ENCODE assay signal across 23 mouse cellular contexts in the genomic region with DNA sequence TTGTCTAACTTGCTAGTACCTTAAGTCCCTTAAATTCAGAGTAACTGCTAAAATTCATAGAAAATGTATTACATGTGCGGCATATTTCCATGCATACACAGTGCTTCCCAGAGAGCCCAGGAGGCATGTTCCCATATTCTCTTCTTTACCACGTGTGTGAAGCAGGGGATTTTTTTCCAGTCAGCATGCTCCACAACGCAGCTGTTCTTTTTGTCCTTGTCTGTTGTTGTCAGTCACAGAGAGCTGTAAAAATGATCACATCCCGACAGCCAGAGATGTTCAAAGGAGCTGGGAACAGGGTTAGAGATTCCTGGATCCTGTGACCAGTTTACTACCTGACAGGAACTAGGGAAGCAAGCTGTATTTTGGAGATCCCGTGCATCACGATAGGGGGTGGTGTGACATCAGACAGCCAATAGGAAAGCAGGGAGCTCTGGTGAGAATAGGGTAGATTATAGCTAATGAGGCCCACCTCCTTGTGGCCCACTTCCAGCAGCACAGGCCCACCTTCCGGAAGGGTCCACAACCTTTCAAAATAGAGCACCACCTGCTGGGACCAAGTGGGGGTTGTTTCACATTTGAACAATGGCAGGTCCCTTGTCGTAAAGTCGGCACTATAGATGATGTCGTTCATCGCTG.
DNase-seq lines count a peak whose midpoint lies in the region; ATAC-seq lines count a peak whose summit lies in the region.
"Had no signal": no experiment of that assay in that cellular context is flagged by ENCODE, and none has a peak within 500 bp of the region (broad histone marks: within the 10 kb centered on the region; RNA-seq: fewer than 3 reads in every experiment).

No protein-coding gene starts in this region.

- no peaks in the 10 kb centered on the region for H3K9me3 ChIP-seq in limb, embryonic 12.5 days
- H3K9me3 ChIP-seq in limb, embryonic 10.5 days (replicated peaks): no peaks in the 10 kb centered on the region
- H3K9me3 ChIP-seq in embryonic facial prominence, embryonic 14.5 days (ENCODE audit: control insufficient read depth, low read length): no peaks in the 10 kb centered on the region
- no peaks in the 10 kb centered on the region for H3K9me3 ChIP-seq in hindbrain, embryonic 16.5 days (ENCODE audit: control insufficient read depth, low read length)
- H3K9me3 ChIP-seq: G1E; liver, embryonic 12.5 days; midbrain, embryonic 10.5 days; neural tube, embryonic 12.5 days had no signal

- H3K27me3 ChIP-seq in limb, embryonic 12.5 days: no peaks in the 10 kb centered on the region
- H3K27me3 ChIP-seq in limb, embryonic 10.5 days (ENCODE audit: low read depth, poor library complexity, severe bottlenecking): no peaks in the 10 kb centered on the region
- H3K27me3 ChIP-seq in embryonic facial prominence, embryonic 14.5 days (replicated peaks; ENCODE audit: control insufficient read depth, insufficient read depth, low read length): no peaks in the 10 kb centered on the region
- H3K27me3 ChIP-seq in hindbrain, embryonic 16.5 days (replicated peaks; ENCODE audit: control insufficient read depth, insufficient read depth, low read length): no peaks in the 10 kb centered on the region
- H3K27me3 ChIP-seq: liver, embryonic 12.5 days; neural tube, embryonic 12.5 days had no signal

- H3K9ac ChIP-seq in limb, embryonic 12.5 days (replicated peaks): no peak overlapping the region
- H3K9ac ChIP-seq in embryonic facial prominence, embryonic 14.5 days (ENCODE audit: low read depth, low read length): no peak overlapping the region
- no peak overlapping the region for H3K9ac ChIP-seq in hindbrain, embryonic 16.5 days (ENCODE audit: low read depth, low read length)
- H3K9ac ChIP-seq: liver, embryonic 12.5 days; lung, embryonic 14.5 days; neural tube, embryonic 12.5 days had no signal

- intact Hi-C loops in heart, postnatal 36 days (cut with DNase I): no loop called here

- H3K36me3 ChIP-seq in limb, embryonic 12.5 days: no peaks in the 10 kb centered on the region
- no peaks in the 10 kb centered on the region for H3K36me3 ChIP-seq in limb, embryonic 10.5 days
- H3K36me3 ChIP-seq in embryonic facial prominence, embryonic 14.5 days (ENCODE audit: control insufficient read depth, insufficient read depth, low read length): no peaks in the 10 kb centered on the region
- H3K36me3 ChIP-seq in hindbrain, embryonic 16.5 days (ENCODE audit: control insufficient read depth, insufficient read depth, low read length): no peaks in the 10 kb centered on the region
- H3K36me3 ChIP-seq: G1E; liver, embryonic 12.5 days; midbrain, embryonic 10.5 days; neural tube, embryonic 12.5 days had no signal

- no peak overlapping the region for H3K4me2 ChIP-seq in limb, embryonic 12.5 days
- no peak overlapping the region for H3K4me2 ChIP-seq in embryonic facial prominence, embryonic 14.5 days (ENCODE audit: low read depth, low read length)
- no peak overlapping the region for H3K4me2 ChIP-seq in hindbrain, embryonic 16.5 days (ENCODE audit: low read length)
- H3K4me2 ChIP-seq: liver, embryonic 12.5 days; lung, embryonic 14.5 days; neural tube, embryonic 12.5 days had no signal

- peak overlapping the region; percentile 18; the same call in 1 of the 2 replicates for H3K27ac ChIP-seq in limb, embryonic 12.5 days
- no peak overlapping the region for H3K27ac ChIP-seq in limb, embryonic 10.5 days
- no peak overlapping the region for H3K27ac ChIP-seq in embryonic facial prominence, embryonic 14.5 days (replicated peaks; ENCODE audit: low read depth, low read length)
- 0 out of 2 replicates have a peak overlapping the region, but pooled peaks have one; percentile 5 for H3K27ac ChIP-seq in hindbrain, embryonic 16.5 days (ENCODE audit: low read depth, low read length)
- H3K27ac ChIP-seq: heart, adult 2 months; liver, embryonic 12.5 days; midbrain, embryonic 10.5 days; neural tube, embryonic 12.5 days had no signal

- H3K4me1 ChIP-seq in limb, embryonic 12.5 days (replicated peaks): peaks cover 22% of the 10 kb centered on the region
- peaks cover 28% of the 10 kb centered on the region for H3K4me1 ChIP-seq in limb, embryonic 10.5 days
- peaks cover 29% of the 10 kb centered on the region for H3K4me1 ChIP-seq in embryonic facial prominence, embryonic 14.5 days (ENCODE audit: control insufficient read depth, insufficient read depth, low read length)
- H3K4me1 ChIP-seq in hindbrain, embryonic 16.5 days (ENCODE audit: control insufficient read depth, insufficient read depth, low read depth, low read length): peaks cover 2% of the 10 kb centered on the region
- H3K4me1 ChIP-seq: liver, embryonic 12.5 days had no signal

- H3K4me3 ChIP-seq in limb, embryonic 12.5 days (replicated peaks): no peak overlapping the region
- no peak overlapping the region for H3K4me3 ChIP-seq in limb, embryonic 10.5 days
- H3K4me3 ChIP-seq in embryonic facial prominence, embryonic 14.5 days (ENCODE audit: low read depth, low read length): no peak overlapping the region
- no peak overlapping the region for H3K4me3 ChIP-seq in hindbrain, embryonic 16.5 days (ENCODE audit: low read length)
- H3K4me3 ChIP-seq: heart, adult 2 months; liver, embryonic 12.5 days; midbrain, embryonic 10.5 days; neural tube, embryonic 12.5 days had no signal

- DNase-seq in limb, embryonic 10.5 days (ENCODE audit: low spot score): no peak
- peak; percentile 68 for DNase-seq in R1 (ENCODE audit: low read depth, low spot score)
- peak; percentile 59 for DNase-seq in embryonic facial prominence, embryonic 14.5 days (ENCODE audit: low spot score)
- DNase-seq in heart, postnatal 36 days: no peak
- DNase-seq in spleen, adult 12 weeks (ENCODE audit: low spot score): no peak
- DNase-seq in kidney, postnatal 25 days: no peak
- DNase-seq: adrenal gland, adult 8-10 months; cerebellum, adult 11 months; cerebellum, postnatal 14 days; heart, adult 2 months; kidney, adult 8-10 months; kidney, postnatal 36 days; layer of hippocampus, adult 9-11 months; lung, embryonic 14.5 days; lung, postnatal 4 days; thymus, postnatal 36 days had no signal

- WGBS in limb, embryonic 12.5 days: 61% methylated on average over 11 of the region's 11 CpGs
- WGBS in limb, embryonic 10.5 days: 77% methylated on average over 11 of the region's 11 CpGs
- WGBS in embryonic facial prominence, embryonic 14.5 days: 62% methylated on average over 11 of the region's 11 CpGs
- WGBS in hindbrain, embryonic 16.5 days: 61% methylated on average over 11 of the region's 11 CpGs

- no peak for ATAC-seq in limb, embryonic 12.5 days (ENCODE audit: insufficient number of reproducible peaks, insufficient read depth, low FRiP score, low TSS enrichment, low read depth)
- ATAC-seq in embryonic facial prominence, embryonic 14.5 days (ENCODE audit: low read depth): peak; percentile 56; the same call in 1 of the 2 replicates
- peak; percentile 50; the same call in 1 of the 2 replicates for ATAC-seq in hindbrain, embryonic 16.5 days
- ATAC-seq: inflammation-experienced regulatory T-cells, adult 6 months; liver, embryonic 12.5 days had no signal

Comparison
In these comparisons a context has a peak if more than half of its experiments do, and no peak if none do; other contexts are left out.
1. H3K27ac ChIP-seq: peak in limb, embryonic 12.5 days (single experiment) and hindbrain, embryonic 16.5 days (single experiment); none in limb, embryonic 10.5 days (single experiment) and embryonic facial prominence, embryonic 14.5 days (single experiment).
2. DNase-seq: peak in R1 (single experiment) and embryonic facial prominence, embryonic 14.5 days (single experiment); none in limb, embryonic 10.5 days (single experiment), heart, postnatal 36 days (0 of 2), spleen, adult 12 weeks (single experiment) and kidney, postnatal 25 days (0 of 2).